Mouse (Mus musculus) embryonic fibroblast, embryonic 13.5 days (primary cell): ENCODE results near the gene Slc25a36. TPM values are rescaled to one million over a fixed set of nuclear protein-coding genes. Genes with fewer than 3 reads are reported as not detected.

ENCODE experiments used
- H3K27ac ChIP-seq: 2 replicates; pipeline ENCODE4 v1.5.1; 2012; ENCODE audit warnings: low read length, control low read depth, inconsistent platforms; ENCODE audit not compliant: insufficient read depth
- H3K4me1 ChIP-seq: 2 replicates; pipeline ENCODE4 v1.6.1; 2011; ENCODE audit warnings: low read length; ENCODE audit not compliant: control insufficient read depth, insufficient read depth
- H3K4me3 ChIP-seq: 2 replicates; pipeline ENCODE4 v1.5.1; 2011; ENCODE audit warnings: mild to moderate bottlenecking, control low read depth, low read length; ENCODE audit not compliant: insufficient read depth
- CTCF ChIP-seq: IDR thresholded peaks from 2 replicates; pipeline ENCODE4 v1.5.1; 2011; ENCODE audit warnings: mild to moderate bottlenecking, control low read depth, low read length, moderate library complexity, borderline replicate concordance; ENCODE audit not compliant: insufficient read depth
- POLR2A ChIP-seq: IDR thresholded peaks from 2 replicates; pipeline ENCODE4 v1.6.1; 2011; ENCODE audit warnings: low read depth, mild to moderate bottlenecking, control low read depth, low read length, moderate library complexity
- polyA plus RNA-seq: library from polyadenylated mRNA; stranded (reverse); fragments of >200 nt; gene quantifications from 2 replicates; pipeline ENCODE4 v1.2.4, GENCODE M21; 2011; ENCODE audit warnings: low read depth; ENCODE audit not compliant: missing spikeins, insufficient read length

The Slc25a36 gene
- polyA plus RNA-seq, 1 experiment: 132 TPM

- no peak overlapping the region for H3K27ac ChIP-seq
- no peaks in the 10 kb centered on the region; the same call in 1 of the 2 replicates for H3K4me1 ChIP-seq
- H3K4me3 ChIP-seq: no peak overlapping the region
- no peak for TF ChIP-seq POLR2A
- TF ChIP-seq CTCF: no peak
Measured at GRCm38 (mm10) chr9:97112797-97113554, 2.0 kb upstream of the Slc25a36 start.

DNA sequence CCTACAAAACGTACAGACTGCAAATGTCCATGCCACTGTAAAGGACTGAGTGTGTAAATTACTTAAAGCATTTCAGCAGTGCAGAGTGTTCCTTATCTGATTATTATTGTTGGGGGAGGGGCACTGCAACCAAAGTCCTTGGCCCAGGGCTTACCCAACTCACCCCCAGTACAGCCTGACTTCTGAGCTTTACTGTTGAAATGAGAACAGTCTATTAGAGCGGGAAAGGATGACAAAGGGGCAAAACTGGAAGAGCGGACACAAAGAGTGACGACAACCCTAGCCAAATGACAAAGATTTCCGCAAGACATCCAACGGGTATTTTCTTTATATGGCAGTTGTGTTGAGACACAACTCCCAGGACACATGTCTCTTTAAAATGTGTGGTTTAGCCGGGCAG lies 1.3 kb upstream of the Slc25a36 start:
- TF ChIP-seq POLR2A (no peak), CTCF (no peak)
- Histone ChIP-seq H3K4me3 (no peak overlapping the region), H3K4me1 (no peaks in the 10 kb centered on the region; the same call in 1 of the 2 replicates), H3K27ac (no peak overlapping the region)

GRCm38 (mm10) chr9:97111506-97111905 lies 549 bp upstream of the Slc25a36 start:
- H3K4me3 ChIP-seq: peak overlapping the region; percentile 80
- TF ChIP-seq CTCF: no peak
- TF ChIP-seq POLR2A: no peak
- no peak overlapping the region for H3K27ac ChIP-seq
- no peaks in the 10 kb centered on the region; the same call in 1 of the 2 replicates for H3K4me1 ChIP-seq

DNA sequence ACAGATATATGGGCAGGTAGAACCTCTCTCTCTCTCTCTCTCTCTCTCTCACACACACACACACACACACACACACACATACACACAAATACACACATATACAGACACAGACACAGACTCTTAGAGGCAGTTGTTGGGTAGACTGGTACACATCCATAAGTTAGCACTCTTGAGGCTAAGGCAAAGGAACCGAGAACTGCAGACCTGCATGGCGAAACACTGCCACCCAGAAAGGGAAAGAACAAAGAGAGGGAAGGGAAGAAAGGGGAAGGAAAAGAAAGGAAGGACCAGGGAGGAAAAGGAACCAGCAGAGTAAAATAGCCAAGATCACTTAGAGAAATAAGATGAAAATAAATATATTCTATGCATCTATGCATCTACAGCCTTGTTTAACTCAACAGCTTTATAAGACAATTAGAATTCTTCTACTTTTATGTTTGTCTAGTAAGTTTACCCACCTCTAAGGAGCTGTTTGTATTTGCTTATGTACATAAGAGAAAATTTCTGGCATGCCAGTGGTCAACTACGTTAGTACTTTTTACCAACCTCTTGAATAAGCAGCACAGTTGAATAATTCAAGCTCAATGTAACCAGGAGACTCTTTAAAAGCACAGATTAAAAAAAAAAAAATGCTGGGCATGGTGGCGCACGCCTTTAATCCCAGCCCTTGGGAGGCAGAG lies 4.3 kb downstream of the Slc25a36 start:
- Histone ChIP-seq H3K27ac (no peak overlapping the region), H3K4me1 (peaks cover 4% of the 10 kb centered on the region), H3K4me3 (no peak overlapping the region)
- no peak for TF ChIP-seq POLR2A
- TF ChIP-seq CTCF: no peak

GRCm38 (mm10) chr9:97105400-97105985 lies 5.5 kb downstream of the Slc25a36 start:
- peaks cover 4% of the 10 kb centered on the region for H3K4me1 ChIP-seq
- H3K4me3 ChIP-seq: no peak overlapping the region
- TF ChIP-seq CTCF: no peak
- TF ChIP-seq POLR2A: no peak
- H3K27ac ChIP-seq: peak overlapping the region; percentile 12; the same call in 1 of the 2 replicates

GRCm38 (mm10) chr9:97103376-97104061 lies 7.4 kb downstream of the Slc25a36 start:
- Histone ChIP-seq H3K4me1 (peaks cover 4% of the 10 kb centered on the region), H3K27ac (peak overlapping the region; percentile 86), H3K4me3 (no peak overlapping the region)
- no peak for TF ChIP-seq CTCF
- no peak for TF ChIP-seq POLR2A

- Histone ChIP-seq H3K27ac (no peak overlapping the region), H3K4me1 (peaks cover 4% of the 10 kb centered on the region), H3K4me3 (no peak overlapping the region)
- no peak for TF ChIP-seq CTCF
- TF ChIP-seq POLR2A: no peak
Measured at GRCm38 (mm10) chr9:97098985-97099384, 12.0 kb downstream of the Slc25a36 start.

GRCm38 (mm10) chr9:97096180-97096579 lies 14.8 kb downstream of the Slc25a36 start:
- Histone ChIP-seq H3K4me3 (no peak overlapping the region), H3K4me1 (no peaks in the 10 kb centered on the region)
- TF ChIP-seq CTCF (no peak), POLR2A (no peak)

DNA sequence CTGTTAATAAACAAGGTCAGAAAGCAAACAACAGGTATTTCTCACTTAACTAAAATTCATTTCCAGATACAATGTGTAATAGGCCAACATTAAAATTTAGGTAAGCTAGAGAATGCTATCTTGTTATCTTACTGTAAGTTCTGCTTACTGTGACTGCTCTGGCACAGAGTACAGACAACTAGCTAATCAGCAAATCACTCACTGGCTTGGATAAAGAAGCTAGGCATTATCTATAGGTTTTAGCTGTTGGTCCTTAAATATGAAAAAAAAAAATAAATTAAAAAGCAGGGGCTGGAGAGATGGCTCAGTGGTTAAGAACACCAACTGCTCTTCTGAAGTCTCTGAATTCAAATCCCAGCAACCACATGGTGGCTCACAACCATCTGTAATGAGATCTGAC lies 23.1 kb downstream of the Slc25a36 start:
- TF ChIP-seq POLR2A (no peak), CTCF (no peak)
- Histone ChIP-seq H3K4me1 (no peaks in the 10 kb centered on the region), H3K4me3 (no peak overlapping the region), H3K27ac (no peak overlapping the region)

More at GRCm38 (mm10) chr9:97096180-97096579, 14.8 kb downstream of the Slc25a36 start:
- H3K27ac ChIP-seq: no peak overlapping the region

GRCm38 (mm10) chr9:97084628-97085027 lies 26.3 kb downstream of the Slc25a36 start:
- TF ChIP-seq POLR2A (no peak), CTCF (no peak)
- H3K4me3 ChIP-seq: no peak overlapping the region
- H3K27ac ChIP-seq: no peak overlapping the region
- H3K4me1 ChIP-seq: no peaks in the 10 kb centered on the region
